Mouse (Mus musculus): ENCODE measurements around the gene 1700022I11Rik.

The 1700022I11Rik gene

GRCm38 (mm10) chr4:42969304-42969703, at the start of gene 1700022I11Rik:
Gene 1700022I11Rik (plus strand): TSS chr4:42969604.
- no peak for DNase-seq (ENCODE audit: low spot score in 2 of 2)

DNA sequence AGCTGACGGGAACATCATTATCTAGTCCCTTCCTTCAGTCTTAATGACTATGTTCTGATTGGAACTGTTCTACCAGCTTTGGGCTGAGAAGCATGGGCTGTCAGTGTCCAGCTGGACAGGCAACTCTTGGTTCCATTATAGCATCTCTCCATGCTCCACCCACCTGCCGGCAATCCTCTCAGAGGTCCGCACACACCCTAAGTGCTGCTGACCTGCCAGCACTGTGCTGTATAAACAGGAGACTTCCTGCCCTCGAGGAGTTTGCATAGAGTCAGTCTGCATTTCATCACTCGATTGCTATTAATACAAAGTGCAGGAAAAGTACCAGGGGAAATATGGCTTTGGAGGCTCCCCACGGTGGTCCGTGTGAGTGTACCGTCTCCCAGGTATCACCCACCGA, 48.7 kb upstream of the 1700022I11Rik start:
- peak in 1 of 2 experiments; percentile 2 for DNase-seq (ENCODE audit: low spot score in 2 of 2)

DNA sequence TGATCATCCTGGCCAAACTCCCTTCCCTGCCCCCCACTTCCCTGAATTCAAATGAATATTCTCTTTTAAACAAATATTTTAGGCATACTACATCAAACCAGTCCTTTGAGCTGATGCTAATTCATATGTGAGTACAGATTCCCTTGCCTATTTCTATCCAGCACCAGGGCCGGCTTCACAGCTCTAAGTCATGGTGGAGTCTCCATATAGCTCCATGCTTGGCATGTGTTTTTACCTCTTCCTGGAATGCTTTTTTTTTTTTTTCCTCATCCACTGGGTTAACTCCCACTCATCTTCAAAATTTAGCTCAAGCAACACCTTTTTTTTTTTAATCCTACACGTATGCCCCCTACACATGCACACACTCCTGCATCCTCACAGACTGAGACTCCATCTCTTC, 47.9 kb upstream of the 1700022I11Rik start:
- peak in 1 of 2 experiments; percentile 8 for DNase-seq (ENCODE audit: low spot score in 2 of 2)

GRCm38 (mm10) chr4:42922056-42922455, 47.3 kb upstream of the 1700022I11Rik start:
- DNase-seq (ENCODE audit: low spot score in 2 of 2), result peak in 1 of 2 experiments; percentile 4

GRCm38 (mm10) chr4:42922461-42922860, 46.9 kb upstream of the 1700022I11Rik start:
- peak; percentile 2 to 3 for DNase-seq (ENCODE audit: low spot score in 2 of 2)

DNA sequence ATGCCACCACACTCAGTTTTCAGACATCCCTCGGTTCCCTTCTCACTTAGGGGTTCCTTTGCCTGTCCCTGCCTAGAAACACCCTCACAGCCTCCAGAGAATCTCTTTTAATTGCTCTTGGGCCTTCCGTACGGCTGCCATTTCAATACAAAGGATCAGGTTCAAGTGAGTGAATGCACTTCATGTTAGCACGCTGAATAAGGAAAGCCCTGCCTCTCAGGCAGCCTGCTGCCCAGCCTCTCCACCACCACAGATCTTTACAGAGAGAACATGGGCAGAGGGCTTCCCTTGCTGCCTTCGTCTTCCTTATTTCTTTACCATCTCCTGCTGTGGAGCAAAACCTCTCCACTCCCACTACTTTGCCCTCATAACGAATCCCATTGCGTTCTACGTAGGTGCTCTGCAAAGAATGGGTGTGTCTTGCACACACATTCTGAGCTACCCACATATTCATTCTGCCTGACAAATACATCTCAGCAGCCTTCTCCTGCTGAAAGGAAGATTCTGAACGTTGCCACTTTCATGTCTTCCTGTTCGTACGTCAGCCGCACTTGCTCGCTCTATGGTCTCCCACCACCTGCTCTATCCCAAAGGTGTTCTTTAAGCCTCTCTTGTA, 45.2 kb upstream of the 1700022I11Rik start:
- peak in 1 of 2 experiments; percentile 9 for DNase-seq (ENCODE audit: low spot score in 2 of 2)

- no peak for DNase-seq (ENCODE audit: low spot score in 2 of 2)
Observed at GRCm38 (mm10) chr4:42928209-42928608, 41.2 kb upstream of the 1700022I11Rik start.

DNA sequence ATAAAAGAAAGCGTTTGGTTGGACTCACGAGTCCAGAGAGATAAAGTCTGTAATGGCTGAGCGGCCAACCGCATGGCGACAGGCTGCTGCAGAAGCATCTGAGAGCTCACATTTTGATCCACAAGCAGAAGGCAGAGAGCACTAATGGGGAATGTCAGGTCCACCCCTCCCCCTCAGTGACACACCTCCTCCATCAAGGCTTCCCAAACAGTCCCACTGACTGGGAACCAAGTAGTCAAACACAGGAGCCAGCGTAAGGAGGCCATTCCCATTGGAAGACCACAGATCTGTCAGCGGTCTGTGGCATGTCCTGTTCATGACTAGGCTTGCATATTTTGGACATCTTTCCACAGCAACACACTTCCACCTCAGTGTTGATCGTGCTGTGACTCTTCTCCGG, 40.5 kb upstream of the 1700022I11Rik start:
- DNase-seq (ENCODE audit: low spot score in 2 of 2), result no peak

DNA sequence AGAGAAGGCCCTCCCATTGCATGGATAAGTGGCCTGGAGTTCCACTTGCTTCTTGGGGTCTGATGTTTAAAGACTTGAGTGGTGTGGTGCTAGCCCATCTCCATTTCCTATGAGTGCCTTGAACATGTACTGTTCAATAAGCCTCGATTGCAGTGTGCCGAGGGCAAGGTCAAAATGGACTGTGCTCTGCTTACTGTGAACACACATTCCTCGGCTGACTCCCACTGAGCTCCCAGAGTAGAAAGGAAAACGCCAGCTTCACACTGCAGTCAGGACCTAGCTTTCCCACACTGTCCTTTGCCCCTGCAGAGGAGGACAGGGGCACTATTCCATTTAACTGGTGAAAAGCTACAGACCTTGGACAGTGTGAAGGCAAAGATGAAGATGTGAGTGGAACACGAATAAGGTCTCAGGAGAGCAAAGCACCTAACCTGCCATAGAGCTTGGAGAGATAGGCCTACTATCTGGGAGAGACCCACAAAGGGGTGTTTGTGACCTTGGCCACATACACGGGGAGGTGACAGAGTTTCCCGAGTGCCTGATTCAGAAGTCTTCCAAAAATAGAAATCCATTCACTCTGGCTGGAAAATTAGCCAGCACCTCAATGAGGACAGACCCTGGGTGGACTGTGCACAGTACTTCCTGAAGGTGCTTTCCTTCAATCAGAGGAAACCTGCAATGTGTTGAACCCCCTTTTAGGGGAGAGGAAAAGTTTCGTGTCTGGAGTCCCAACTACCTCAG, 37.0 kb upstream of the 1700022I11Rik start:
- DNase-seq (ENCODE audit: low spot score in 2 of 2), result peak; percentile 2 to 3

GRCm38 (mm10) chr4:42933630-42934029, 35.8 kb upstream of the 1700022I11Rik start:
- peak in 1 of 2 experiments; percentile 14 for DNase-seq (ENCODE audit: low spot score in 2 of 2)

DNA sequence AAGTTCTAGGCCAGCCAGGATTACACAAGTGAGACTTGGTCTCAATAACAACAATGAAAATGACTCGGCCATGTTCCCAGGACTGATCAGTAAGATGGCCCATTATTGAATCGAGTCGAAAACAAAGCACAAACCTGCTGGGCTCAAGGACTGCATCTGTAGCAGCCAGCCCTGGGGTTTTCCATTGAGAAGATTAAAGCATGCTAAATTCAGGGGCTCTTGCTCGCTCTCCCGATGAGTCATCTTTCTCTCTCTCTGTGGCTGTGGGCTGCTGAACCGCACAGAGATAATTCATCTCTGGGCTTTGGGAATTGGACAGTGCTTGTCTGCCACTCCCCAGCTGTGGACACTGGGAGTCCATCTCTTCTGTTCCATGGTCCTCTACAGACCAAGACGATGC, 28.0 kb upstream of the 1700022I11Rik start:
- no peak for DNase-seq (ENCODE audit: low spot score in 2 of 2)

GRCm38 (mm10) chr4:42943341-42943740, 26.1 kb upstream of the 1700022I11Rik start:
- DNase-seq (ENCODE audit: low spot score in 2 of 2), result no peak

GRCm38 (mm10) chr4:42944185-42944584, 25.2 kb upstream of the 1700022I11Rik start:
- no peak for DNase-seq (ENCODE audit: low spot score in 2 of 2)

DNA sequence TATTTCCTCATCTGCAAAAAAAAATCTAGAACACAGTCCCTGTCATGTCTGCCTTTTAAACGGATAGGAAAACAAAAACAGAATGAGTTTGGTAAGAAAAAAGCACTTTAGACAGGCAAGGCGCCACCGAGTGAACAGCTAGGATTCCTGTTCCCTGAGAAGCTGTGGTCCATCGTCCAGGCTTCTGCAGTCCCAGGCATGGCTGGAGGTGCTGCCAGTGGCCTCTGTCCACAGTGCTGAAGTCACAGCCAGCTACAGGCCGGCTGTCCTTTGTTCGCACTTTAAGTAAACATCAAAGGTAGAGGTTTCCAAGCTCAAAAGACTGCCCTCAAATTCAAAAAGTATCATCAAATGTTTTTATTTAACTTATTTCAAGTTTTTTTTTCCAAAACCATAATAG, 24.4 kb upstream of the 1700022I11Rik start:
- DNase-seq (ENCODE audit: low spot score in 2 of 2), result no peak

GRCm38 (mm10) chr4:42945445-42945844, 24.0 kb upstream of the 1700022I11Rik start:
- DNase-seq (ENCODE audit: low spot score in 2 of 2), result no peak

DNA sequence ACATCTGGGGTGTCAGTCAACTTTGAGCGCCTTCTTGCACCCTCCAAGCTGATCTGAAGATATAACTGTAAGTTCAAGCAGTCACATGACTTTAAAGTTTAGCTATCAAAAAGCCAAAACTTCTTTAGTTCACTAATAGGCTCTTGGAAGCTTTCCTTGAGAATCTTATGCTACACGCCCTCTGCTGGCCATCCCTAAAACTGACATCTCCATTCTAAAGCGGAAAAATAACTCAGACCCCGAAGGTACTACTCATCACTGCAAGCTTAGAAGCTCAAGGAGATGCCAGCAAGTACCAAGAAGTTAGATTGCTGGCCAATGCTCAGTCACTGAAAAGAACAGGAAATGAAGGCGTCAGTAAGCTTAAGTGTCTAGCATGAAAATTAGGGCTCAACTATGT, 23.5 kb upstream of the 1700022I11Rik start:
- no peak for DNase-seq (ENCODE audit: low spot score in 2 of 2)

DNA sequence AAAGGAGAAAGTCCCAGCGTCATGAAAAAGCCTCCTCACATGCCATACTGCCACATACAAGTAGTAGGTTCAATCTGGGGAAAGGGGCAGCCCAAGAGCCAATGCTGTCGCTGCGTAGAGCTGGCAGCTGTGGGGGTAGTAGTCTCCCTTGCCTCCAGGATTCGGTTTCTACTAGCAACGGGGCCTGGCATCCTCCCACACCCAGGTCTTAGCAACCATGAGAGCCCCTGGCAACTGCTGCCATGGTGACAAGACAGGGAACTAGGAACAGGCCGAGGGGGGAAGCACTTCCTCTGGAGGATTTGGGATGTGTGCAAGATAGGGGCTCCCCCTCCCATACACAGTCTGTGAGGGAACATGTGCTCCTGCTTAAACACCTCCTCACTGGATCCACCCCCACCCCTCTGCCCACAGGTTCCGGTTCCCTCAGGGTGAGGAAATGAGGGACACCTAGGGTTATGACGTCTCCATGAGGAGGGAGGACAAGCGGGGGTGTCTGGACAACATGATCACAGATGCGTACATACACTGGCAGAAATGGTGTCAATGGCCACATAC, 22.6 kb upstream of the 1700022I11Rik start:
- peak; percentile 68 to 83 for DNase-seq (ENCODE audit: low spot score in 2 of 2)

- no peak for DNase-seq (ENCODE audit: low spot score in 2 of 2)
Observed at GRCm38 (mm10) chr4:42948527-42948926, 20.9 kb upstream of the 1700022I11Rik start.

- DNase-seq (ENCODE audit: low spot score in 2 of 2), result no peak
Observed at GRCm38 (mm10) chr4:42949051-42949675, 20.2 kb upstream of the 1700022I11Rik start.

DNA sequence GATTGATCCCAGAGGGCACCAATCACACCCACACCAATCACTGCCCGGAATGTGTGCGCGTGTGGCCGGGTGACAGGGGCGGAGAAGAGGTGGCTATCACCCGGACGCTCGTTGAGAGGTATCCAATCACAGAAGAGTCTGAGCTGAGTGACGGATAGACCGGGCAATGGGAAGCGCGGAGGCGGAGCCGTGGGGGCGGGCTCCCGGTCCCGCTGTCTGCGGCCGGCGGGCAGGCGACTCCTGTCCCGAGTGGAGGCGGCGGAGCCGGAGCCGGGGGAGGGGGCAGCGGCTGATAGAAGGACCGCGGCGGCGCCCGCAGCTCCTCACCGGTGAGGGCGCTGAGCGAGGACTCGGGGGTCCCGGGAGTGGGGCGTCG, 19.7 kb upstream of the 1700022I11Rik start, which contains the start of gene Dnajb5:
Gene Dnajb5, plus strand, starts transcription at position 139 of the 376 bp plus-strand sequence.
- peak; percentile 99 for DNase-seq (ENCODE audit: low spot score in 2 of 2)

DNA sequence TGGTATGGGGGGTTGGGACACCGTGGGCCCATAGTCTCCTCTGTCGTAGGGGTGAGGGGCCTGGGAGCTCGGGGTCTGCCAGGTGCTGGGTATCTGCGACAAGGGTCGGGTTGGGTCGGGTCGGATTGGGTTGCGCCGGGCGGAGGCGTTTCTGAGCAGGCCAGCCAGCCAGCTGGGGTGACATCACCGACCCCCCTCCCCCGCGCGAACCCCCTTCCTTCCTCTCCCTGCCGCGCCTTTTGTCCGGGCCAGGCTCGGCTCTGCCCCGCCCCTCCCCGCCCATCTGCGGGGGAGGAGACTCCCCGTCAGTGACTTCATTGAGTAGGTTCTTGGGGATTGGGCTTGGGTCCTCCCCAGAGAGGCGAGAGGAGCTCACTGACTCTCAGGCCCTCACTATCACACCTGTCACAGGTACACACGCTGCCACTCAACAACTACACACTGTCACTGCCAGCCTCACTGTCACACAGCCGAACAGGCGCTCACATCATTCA, 19.3 kb upstream of the 1700022I11Rik start:
- peak; percentile 72 to 78 for DNase-seq (ENCODE audit: low spot score in 2 of 2)
